Mouse (Mus musculus) retina, embryonic 14.5 days (tissue): ENCODE results near the gene Ecm1.

ENCODE experiments used
- DNase-seq: peaks from one replicate; pipeline ENCODE4 v3.0.0-alpha.2; 2015; ENCODE audit warnings: low spot score

The Ecm1 gene

DNA sequence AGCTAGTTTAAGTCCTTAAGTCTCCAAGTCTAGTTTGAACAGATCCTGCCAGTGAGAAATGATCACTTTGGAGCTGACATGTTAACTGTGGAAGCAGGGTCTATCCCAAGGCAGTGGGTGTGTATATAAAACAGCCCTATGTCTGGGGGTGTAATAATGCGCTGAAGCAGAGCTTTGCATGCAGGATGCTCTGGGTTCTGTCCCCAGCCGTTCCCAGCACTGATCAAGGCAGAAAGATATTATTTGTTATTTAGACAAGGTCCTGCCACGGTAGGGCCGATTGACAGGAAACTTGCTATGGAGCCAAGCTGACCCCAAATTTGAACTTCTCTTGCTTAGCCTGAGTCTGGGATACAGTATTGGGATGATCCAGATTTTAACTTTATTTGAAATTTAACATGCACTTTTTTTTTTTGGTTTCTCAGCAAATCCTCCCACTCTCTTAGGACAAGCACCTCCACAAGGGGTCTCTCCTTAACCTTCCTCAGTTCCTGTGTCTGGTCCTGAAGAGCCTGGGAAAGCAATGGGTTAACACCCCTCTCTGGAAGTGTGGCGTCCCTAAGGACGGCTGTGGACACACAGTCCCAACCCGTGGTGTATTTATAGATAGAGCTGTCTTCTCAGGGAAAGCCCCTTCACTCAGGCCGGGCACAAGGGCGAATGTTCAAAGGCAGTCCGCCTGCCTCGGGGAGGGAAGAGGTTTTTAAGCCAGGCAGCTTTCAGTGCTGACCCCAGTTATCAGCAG is 50.0 kb downstream of the Ecm1 start:
- DNase-seq = no peak

DNA sequence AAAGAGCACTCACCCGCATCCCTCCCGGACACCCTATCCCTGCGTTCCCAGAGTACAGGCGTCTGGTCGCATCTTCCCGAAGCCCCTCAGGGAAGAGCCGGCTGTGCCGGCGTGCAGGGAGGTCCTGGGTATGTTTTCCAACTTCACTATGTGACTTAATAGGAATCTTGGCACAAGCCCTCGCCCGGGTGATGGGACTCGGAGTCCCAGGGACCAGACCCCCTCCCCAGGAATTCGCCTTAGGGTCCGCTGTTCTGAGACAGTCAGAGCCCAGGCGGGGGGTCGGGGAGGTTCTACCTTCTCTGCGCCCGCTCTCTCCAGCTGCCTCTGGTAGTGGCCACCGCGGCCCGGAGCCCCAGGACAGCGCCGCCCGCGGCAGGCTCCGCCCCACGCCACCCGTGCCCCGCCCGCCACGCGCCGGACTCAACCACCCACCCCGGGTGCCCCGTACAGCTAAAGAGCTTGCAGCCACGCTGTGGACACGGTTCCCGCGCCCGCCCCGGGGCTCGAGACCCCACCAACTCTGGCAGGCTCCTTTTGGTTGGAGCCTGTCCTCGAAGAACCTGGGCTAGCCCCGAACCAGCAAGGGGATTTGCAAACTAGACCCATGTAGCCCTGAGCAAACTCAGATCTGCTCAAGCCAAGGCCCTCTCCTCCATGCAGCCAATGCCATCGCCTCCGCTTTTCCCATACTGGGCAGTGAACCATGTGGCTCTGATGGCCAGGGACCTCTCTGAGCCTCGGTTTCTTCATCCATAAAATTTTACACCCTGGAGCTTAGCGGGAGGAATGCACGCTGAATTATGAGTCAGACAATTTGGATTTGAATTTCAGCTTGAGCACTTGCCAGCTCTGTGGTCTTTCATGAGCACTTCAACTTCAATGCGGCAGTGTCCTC is 51.6 kb downstream of the Ecm1 start, which contains the start of gene Adamtsl4:
Gene Adamtsl4, minus strand, starts transcription at position 394 of the 898 bp plus-strand sequence.
- peak; percentile 73 for DNase-seq

DNA sequence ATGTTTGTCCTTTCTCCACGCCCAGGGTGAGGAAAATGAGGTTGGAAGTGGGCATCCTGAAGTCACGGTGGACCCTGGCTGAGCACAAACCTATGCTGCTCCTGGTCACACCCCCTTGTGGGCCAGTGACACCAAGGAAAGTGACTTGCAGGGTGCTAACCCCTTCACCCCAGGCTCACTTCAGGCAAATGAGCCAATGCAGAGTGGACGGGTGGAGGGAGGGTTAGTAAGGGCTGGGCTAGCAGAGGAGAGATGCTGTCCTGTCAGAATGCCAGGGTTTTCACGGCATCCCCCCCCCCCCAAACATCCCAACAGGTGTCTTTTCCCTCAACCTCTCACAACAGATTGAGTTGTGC is 52.2 kb downstream of the Ecm1 start:
- DNase-seq = no peak

DNA sequence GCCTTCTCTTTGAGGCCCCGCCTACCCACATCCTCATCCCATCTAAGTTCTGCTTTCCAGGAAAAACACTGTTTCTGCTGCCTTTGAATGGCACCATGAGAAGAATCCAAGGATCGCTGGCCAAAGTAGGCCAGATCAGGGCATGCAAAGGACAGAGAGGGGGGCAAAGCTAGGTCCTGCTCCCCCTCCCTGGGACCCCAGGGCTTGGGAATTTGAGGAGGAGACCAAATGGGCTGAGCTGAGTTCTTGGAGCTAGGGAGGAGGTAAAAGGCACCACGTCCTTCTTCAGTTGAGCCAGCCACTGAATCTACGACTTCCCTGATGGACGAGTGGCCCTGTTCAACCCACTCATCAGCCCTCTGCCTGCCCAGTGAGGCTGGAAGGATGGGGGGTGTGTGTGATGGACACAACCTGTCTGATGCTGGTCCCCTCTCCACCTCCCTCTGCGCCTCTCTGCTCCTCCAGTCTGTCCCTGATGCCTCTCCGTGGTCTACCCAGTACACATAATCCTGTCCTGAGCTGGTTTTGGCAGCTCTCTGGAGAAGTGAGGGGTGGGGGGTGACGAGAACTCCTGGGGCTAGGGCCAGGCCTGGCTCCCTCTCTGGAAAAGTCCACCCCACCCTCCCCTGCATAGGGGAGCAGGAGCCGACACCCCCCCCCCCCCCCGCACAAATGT is 52.7 kb downstream of the Ecm1 start:
- no peak for DNase-seq

DNA sequence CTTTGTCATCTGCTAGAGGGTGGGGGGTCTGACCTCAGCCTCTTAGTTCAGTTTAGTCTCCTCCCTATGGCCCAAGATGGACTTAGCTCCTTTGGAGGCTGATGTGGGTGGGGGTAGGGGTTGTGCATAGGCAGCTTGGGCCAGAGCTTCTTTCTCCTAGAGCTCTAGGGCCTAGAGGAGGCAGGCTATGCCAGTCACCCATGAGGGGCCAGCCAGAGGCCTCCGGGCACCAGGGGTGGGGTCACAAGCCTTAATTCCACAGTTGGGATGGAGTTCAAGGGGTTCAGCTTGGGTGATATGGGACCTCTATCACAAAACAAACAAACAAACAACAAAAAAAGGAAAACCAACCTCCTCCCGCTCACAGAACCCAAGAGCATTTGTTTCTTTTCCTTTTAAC is 53.7 kb downstream of the Ecm1 start:
- no peak for DNase-seq

DNA sequence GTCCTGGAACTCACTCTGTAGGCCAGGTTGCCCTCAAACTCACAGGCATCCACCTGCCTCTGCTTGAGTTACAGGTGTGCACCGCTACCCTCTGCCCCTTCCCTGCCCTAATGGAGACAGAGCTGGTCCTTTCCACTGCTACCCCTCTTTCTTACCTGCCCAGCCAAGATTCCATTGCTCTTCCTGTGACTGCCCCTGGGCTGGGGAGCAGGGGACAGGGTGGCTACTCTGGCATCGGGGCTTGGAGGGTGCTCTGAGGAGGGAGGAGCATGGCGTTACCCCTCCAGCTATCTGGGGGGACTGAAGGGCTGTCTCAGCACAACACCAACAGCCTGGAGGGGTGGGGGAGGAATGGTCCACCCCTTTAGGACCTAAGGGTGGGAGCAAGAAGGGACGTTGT is 54.1 kb downstream of the Ecm1 start:
- DNase-seq = no peak

DNA sequence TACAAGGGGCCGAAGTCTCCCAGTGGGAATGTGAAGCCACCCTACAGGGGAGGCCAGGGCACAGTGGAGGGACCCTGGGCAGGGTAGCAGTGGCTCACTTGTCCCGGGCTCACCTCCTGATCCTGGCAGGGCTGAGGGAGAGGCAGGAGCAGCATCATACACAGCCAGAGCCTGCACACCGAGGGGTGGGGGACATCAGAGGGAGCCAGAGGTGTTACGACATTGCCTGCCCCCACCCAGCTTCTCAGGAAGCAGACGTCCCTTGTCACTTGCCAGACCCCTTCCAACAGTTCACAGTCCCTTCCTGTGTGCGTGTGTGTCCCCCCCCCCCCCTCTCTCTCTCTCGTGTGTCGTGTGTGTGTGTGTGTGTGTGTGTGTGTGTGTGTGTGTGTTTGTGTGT is 54.5 kb downstream of the Ecm1 start:
- no peak for DNase-seq
